Mouse (Mus musculus) kidney, adult 2 months (tissue): ENCODE results near the gene Rabgef1.

Source experiments
- CTCF ChIP-seq: fragments of 200-500 bp; conservative IDR thresholded peaks from 2 replicates; pipeline ENCODE4 v1.5.1; 2011; ENCODE audit warnings: low read depth, mild to moderate bottlenecking, control low read depth, low read length, moderate library complexity, mixed read lengths; ENCODE audit not compliant: insufficient read depth, insufficient read length
- POLR2A ChIP-seq: fragments of 200-500 bp; IDR thresholded peaks from one replicate; pipeline ENCODE4 v1.6.1; 2011; ENCODE audit warnings: low read depth, low read length, control low read depth

DNA sequence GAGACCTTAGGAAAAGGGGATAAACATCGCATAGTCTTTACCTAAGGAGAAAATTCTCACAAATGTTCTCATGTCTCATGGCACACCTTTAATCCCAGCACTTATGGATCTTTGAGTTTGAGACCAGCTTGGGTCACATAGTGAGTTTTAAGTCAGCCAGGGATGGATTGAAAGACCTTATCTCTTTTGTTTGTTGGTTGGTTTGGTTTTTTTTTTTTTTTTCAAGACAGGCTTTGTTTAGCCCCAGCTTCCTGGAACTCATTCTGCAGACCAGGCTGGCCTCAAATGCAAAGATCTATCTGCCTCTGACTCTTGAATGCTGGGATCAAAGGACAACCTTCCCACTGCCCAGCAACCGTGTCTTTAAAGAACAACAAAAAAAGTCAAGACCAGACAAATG is 49.7 kb downstream of the Rabgef1 start:
- TF ChIP-seq CTCF: no peak
- TF ChIP-seq POLR2A: no peak
